Mouse (Mus musculus): ENCODE results near the gene Gm20517. TPM values are rescaled to one million over a fixed set of nuclear protein-coding genes. Genes with fewer than 3 reads are reported as not detected.
A peak's percentile ranks its signal among the peaks of the same experiment; 100 is the strongest.
"Not testable (repeated sequence)": the region's sequence is repeated elsewhere in the genome, so short reads cannot be mapped to it uniquely, and the experiment has no call there.

Gene Gm20517
- polyA plus RNA-seq, 1 experiment from 2014 or later, result 0.81 TPM

DNA sequence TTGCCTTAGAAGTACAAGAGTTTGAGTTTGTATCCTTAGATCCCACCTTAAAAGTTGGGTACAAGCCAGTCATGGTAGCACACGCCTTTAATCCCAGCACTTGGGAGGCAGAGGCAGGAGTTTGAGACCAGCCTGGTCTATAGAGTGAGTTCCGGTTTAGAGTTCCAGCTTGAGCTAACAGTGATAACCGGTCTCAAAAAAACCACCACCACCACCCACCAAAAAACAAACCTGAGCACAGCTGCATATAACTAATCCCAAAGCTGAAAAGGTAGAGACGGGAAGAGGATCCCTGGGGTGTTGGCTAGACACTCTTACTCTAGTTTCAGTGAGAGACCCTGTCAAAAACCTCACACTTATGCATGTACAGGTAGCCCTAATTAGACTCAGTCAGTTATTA lies 5.3 kb downstream of the Gm20517 start:
- 89% methylated on average over 4 of the region's 4 CpGs for WGBS
- ATAC-seq (replicated peaks; ENCODE audit: low FRiP score), result no peak
- Histone ChIP-seq H3K27me3 (no peaks in the 10 kb centered on the region), H3K4me2 (no peak overlapping the region), H3K9ac (no peak overlapping the region), H3K4me3 (replicated peaks) (no peak overlapping the region), H3K4me1 (peaks cover 13% of the 10 kb centered on the region), H3K27ac (no peak overlapping the region), H3K9me3 (replicated peaks) (no peaks in the 10 kb centered on the region), H3K36me3 (peaks cover 78% of the 10 kb centered on the region)

DNA sequence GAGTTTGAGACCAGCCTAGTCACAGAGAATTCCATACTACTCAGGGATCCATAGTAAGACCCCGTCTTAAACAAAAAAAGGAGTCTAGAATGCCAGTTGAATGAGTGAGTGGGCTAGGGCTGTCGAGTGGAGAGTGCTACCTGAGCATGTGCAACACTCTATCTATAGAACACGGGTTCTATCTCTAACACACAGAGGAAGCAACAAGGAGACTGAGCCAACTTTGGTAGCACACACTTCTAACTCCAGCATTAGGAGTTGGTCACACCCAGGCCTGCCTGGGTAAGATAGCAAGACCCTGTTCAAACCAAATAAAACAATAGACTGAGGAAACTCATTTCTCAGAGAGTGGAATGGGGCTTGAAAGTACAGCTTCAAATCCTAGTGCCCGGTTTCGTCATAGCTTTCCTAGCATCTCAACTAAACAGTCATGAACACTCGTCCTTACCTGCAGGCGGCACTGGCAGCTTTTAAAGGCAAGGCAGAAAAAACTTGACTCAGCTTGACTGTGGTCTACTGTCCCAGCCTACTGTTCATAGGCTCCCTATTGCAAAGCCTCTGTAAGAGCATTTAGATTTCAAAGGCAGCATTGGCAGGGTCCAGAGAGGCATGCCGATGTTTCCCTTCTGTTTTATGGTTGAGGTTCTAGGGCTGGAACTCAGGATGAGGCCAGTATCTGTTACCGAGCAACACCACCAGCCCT lies 6.4 kb downstream of the Gm20517 start:
- no peak overlapping the region for H3K27ac ChIP-seq
- no peaks in the 10 kb centered on the region for H3K9me3 ChIP-seq (replicated peaks)
- ATAC-seq (replicated peaks; ENCODE audit: low FRiP score), result no peak
- no peak overlapping the region for H3K4me3 ChIP-seq (replicated peaks)
- no peak overlapping the region for H3K4me2 ChIP-seq
- H3K4me1 ChIP-seq, result peaks cover 4% of the 10 kb centered on the region
- peaks cover 89% of the 10 kb centered on the region for H3K36me3 ChIP-seq
- 93% methylated on average over 9 of the region's 9 CpGs for WGBS
- no peaks in the 10 kb centered on the region for H3K27me3 ChIP-seq
- no peak overlapping the region for H3K9ac ChIP-seq

DNA sequence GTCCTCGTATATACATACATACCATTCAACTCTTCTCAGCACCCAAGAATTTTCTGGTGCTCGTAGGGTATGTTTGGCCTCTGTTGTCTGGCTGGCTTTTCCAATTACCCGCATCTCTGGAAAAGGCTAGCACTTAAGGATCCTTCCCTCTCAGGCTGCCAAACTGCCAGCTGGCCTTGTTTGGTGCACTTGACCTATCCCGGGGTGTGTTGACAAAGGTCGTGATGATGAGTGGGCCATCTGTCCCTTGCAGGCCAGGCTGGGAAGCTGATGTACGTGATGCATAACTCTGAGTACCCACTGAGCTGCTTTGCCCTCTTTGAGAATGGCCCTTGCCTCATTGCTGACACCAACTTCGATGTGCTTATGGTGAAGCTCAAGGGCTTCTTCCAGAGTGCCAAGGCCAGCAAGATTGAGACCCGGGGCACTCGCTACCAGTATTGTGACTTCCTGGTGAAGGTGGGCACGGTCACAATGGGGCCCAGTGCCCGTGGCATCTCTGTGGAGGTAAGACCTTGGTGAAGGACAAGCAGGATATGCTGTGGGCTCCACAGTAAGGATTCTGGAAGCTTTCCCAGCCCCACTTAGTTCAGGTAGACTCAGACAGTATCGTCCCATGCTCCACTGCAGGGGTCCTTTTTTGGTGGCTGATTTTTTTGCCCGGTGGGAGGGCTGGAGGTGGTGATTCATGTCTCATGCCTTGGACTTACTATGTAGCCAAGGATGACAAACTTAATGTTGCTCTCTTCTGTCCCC lies 7.3 kb downstream of the Gm20517 start:
- no peak overlapping the region for H3K4me2 ChIP-seq

DNA sequence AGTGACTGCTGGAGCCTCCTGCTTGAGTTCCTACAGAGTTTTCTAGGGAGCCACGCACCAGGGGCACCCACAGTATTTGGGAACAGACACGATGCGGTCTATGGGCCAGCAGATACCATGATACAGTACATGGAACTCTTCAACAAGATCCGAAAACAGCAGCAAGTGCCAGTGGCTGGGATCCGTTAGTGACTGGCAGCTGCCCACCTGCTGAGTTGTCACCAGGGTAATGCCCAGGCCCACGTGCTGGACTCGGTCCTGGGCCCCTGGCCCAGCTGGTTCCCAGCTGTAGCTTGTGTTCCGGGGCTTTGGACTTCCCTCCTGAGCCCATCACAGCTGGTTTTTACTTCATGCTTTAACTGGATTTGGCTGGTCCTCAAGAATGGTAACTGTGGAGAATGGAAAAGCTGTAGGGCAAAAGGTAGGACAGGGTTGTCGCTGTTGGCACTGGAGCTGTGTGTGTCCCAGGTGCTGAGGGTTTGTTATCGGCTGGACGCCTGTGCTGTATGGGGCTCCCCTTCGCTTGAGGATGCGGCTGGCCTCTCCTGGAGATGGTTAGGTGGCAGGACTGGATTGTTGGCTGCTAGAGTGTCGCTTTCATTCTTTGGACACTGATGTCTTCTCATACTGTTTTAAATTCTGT lies 11.6 kb downstream of the Gm20517 start:
- 97% methylated on average over 14 of the region's 14 CpGs for WGBS
- Histone ChIP-seq H3K4me2 (no peak overlapping the region), H3K36me3 (peaks cover 89% of the 10 kb centered on the region), H3K4me1 (peaks cover 2% of the 10 kb centered on the region; the same call in 1 of the 2 replicates), H3K9me3 (replicated peaks) (no peaks in the 10 kb centered on the region), H3K9ac (no peak overlapping the region), H3K27ac (no peak overlapping the region), H3K27me3 (no peaks in the 10 kb centered on the region), H3K4me3 (replicated peaks) (no peak overlapping the region)
- no peak for ATAC-seq (replicated peaks; ENCODE audit: low FRiP score)

More for the DNA sequence above, 7.3 kb downstream of the Gm20517 start:
- H3K36me3 ChIP-seq, result peaks cover 95% of the 10 kb centered on the region
- no peak overlapping the region for H3K27ac ChIP-seq
- WGBS, result 91% methylated on average over 13 of the region's 13 CpGs
- no peak overlapping the region for H3K9ac ChIP-seq
- no peaks in the 10 kb centered on the region for H3K27me3 ChIP-seq
- H3K4me3 ChIP-seq (replicated peaks), result no peak overlapping the region
- no peaks in the 10 kb centered on the region for H3K9me3 ChIP-seq (replicated peaks)
- H3K4me1 ChIP-seq, result no peaks in the 10 kb centered on the region
- no peak for ATAC-seq (replicated peaks; ENCODE audit: low FRiP score)

DNA sequence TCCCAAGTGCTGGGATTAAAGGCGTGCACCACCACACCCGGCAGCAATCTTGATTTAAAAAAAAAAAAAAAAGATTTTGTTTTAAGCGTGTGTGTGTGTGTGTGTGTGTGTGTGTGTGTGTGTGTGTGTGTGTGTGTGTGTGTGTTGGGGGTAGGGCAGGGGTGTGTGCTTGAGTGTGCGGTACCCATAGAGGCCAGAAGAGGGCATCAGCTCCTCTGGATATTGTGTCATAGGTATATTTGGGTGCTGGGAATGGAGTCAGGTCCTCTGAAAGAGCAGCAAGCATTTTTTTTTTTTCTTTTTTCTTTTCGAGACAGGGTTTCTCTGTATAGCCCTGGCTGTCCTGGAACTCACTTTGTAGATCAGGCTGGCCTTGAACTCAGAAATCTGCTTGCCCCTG lies 13.2 kb downstream of the Gm20517 start:
- not testable (repeated sequence) for ATAC-seq (replicated peaks; ENCODE audit: low FRiP score); H3K4me1 ChIP-seq; H3K27ac ChIP-seq; H3K27me3 ChIP-seq; H3K9ac ChIP-seq; H3K4me3 ChIP-seq (replicated peaks); H3K4me2 ChIP-seq; H3K9me3 ChIP-seq (replicated peaks)
- H3K36me3 ChIP-seq, result peaks cover 76% of the 10 kb centered on the region
- WGBS, result 95% methylated on average over 3 of the region's 5 CpGs

DNA sequence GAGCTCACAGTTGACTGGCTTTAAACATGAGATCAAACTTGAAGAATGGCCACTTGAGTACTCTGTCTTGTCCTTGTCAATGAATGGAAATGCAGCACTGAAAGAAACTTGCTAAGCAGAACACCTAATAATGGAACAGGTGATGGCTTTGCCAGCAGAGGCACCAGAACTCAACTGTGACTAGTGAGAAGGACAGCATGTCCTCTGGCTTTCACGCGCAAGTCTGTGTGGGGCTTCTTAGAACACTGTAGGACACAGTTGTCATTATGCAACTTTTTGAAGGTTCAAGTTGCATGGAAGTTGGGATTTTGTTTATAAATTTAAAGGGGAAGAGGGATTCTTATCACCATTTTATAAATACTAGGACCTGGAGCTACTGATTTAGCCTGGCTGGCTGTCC lies 13.7 kb downstream of the Gm20517 start:
- Histone ChIP-seq H3K4me1 (peaks cover 11% of the 10 kb centered on the region), H3K27ac (no peak overlapping the region), H3K4me3 (replicated peaks) (no peak overlapping the region), H3K36me3 (peaks cover 71% of the 10 kb centered on the region), H3K9me3 (replicated peaks) (no peaks in the 10 kb centered on the region), H3K9ac (no peak overlapping the region), H3K4me2 (no peak overlapping the region), H3K27me3 (no peaks in the 10 kb centered on the region)
- WGBS, result 95% methylated on average over 2 of the region's 2 CpGs
- ATAC-seq (replicated peaks; ENCODE audit: low FRiP score), result no peak

DNA sequence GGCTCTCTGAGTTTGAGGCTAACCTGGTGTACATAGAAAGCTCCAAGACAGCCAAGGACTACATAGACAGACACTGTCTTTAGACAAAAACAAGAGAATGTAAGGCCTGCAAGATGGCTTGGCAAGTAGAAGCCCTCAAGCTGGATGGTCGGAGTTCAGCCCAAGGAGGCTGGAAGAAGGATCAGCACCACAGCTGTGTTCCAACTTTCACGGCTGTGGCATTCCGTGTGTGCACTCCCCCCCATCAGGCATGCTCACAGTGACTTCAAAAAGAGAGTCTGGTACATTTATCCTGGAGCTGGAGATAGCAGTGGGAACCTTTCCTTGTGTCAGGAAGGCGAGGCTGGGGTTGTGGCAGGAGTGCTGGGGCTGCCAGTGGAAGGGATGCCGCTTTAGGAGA lies 14.6 kb downstream of the Gm20517 start:
- Histone ChIP-seq H3K36me3 (peaks cover 62% of the 10 kb centered on the region), H3K4me1 (peaks cover 20% of the 10 kb centered on the region), H3K4me3 (replicated peaks) (no peak overlapping the region), H3K27me3 (no peaks in the 10 kb centered on the region), H3K4me2 (no peak overlapping the region), H3K27ac (no peak overlapping the region), H3K9me3 (replicated peaks) (no peaks in the 10 kb centered on the region), H3K9ac (no peak overlapping the region)
- ATAC-seq (replicated peaks; ENCODE audit: low FRiP score), result no peak
- 87% methylated on average over 5 of the region's 5 CpGs for WGBS

DNA sequence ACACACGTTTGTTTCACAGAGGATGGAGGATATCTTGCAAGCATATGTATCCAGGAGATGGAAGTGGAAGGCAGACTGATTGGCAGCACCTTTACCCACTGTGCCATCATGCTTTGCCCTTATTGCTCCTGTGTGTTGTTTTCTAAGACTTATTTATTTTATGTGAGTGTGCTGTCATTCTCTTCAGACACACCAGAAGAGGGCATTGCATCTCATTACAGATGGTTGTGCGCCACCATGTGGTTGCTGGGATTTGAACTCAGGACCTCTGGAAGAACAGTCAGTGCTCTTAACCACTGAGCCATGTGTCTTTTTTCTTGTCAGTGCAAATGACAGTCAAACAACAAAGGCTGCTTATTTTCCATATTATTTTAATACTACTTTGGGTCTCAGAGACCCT lies 16.4 kb downstream of the Gm20517 start:
- H3K4me2 ChIP-seq, result peak overlapping the region; percentile 92
- H3K27me3 ChIP-seq, result no peaks in the 10 kb centered on the region
- 83% methylated on average over 2 of the region's 2 CpGs for WGBS
- H3K9ac ChIP-seq, result no peak overlapping the region
- peak overlapping the region; percentile 83 for H3K4me3 ChIP-seq (replicated peaks)
- H3K27ac ChIP-seq, result no peak overlapping the region
- ATAC-seq (replicated peaks; ENCODE audit: low FRiP score), result no peak
- peaks cover 30% of the 10 kb centered on the region for H3K4me1 ChIP-seq
- no peaks in the 10 kb centered on the region for H3K9me3 ChIP-seq (replicated peaks)
- H3K36me3 ChIP-seq, result peaks cover 44% of the 10 kb centered on the region

DNA sequence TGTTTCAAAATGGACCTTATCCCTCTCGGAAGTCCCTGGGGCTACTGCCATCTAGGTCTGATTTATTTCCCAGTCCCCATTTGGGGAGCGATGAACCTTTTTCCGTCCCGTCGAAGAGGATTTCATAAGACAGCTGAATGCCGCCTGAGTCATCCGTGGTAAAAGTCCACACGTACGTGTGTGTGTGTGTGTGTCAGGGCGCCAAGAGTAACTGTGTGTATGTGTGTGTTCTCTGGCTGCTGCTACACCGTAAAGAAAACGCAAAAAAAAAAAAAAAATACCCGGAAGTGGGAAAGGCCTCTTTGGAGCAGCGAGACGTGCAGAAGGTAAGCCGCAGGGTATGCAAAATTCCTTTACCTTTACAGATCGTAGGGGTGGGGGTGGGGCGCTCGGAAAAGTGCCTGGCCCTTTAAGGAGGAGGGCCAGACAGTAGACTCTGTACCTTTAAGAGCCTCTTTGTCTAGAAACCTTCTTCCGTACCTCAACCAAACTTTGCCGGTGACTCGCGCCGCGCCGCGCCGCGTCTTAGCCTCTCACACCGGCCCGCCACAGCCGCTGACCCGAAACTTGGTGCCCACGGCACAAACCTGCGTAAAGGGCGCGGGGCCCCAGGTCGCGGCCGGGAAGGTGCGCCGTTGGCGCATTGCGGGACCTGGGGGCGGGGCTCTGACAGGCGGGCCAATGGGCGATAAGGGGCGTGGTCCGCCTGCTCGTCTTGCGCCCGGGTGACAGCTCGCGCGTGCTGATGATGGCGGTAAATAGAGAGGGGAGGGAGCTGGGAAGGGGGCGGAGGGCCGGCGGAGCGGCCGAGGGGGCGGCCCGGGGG lies 17.7 kb downstream of the Gm20517 start:
- Histone ChIP-seq H3K4me1 (peaks cover 30% of the 10 kb centered on the region), H3K9ac (peak overlapping the region; percentile 76), H3K4me3 (replicated peaks) (peak overlapping the region; percentile 83), H3K27me3 (no peaks in the 10 kb centered on the region), H3K27ac (peak overlapping the region; percentile 96), H3K36me3 (peaks cover 32% of the 10 kb centered on the region), H3K4me2 (peak overlapping the region; percentile 92), H3K9me3 (replicated peaks) (no peaks in the 10 kb centered on the region)
- WGBS, result under 1% methylated on average over 61 of the region's 63 CpGs
- peak; percentile 93 for ATAC-seq (replicated peaks; ENCODE audit: low FRiP score)

DNA sequence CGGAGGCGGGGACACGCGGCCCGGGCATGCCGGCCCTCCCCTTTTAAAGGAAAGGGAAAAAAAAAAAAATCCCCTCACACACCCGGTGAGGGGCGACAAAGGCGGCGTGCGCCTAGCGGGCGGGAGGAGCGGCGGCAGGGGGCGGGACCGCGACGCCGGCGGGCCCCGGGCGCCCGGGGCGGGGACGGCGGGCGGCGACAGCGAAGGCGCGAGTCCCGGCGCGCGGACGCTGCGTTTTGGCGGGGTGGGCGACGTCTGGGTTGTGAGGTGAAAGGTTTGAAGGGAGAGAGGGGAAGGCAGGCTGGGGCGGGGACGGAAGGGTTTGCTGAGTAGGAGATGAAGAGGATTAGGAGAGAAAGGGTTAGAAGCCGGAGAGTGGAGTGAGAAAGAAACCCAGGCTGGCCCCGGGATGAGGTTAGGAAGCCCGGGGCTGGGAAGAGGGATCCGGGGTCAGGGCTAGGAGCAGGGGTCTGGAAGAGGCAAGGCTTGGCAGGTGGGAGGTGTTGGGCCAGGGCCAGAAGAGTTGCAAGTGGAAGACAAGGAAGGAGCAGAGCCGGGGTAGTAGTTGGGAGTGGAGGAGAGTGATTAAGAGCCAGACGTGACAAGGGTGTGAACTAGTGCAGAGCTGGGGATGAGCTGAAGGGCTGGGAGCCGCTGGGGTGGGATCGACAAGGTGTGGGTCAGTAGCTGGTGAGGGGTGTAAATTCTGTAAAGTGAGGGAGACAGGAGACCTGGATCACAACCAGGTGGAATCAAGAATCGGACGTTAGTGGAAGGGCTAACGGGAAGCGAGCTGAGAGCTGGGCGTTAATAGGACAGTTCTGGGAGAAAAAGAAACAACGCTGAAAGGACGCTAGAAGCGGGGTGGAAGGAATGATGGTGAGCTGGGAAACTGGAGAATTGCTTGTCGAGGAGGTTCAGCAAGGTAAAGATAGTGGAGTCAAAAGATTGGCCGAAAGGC lies 18.6 kb downstream of the Gm20517 start:
- H3K4me2 ChIP-seq, result peak overlapping the region; percentile 92
- peak; percentile 58 for ATAC-seq (replicated peaks; ENCODE audit: low FRiP score)
- peaks cover 34% of the 10 kb centered on the region for H3K4me1 ChIP-seq
- peak overlapping the region; percentile 83 for H3K4me3 ChIP-seq (replicated peaks)
- no peaks in the 10 kb centered on the region for H3K27me3 ChIP-seq
- peaks cover 23% of the 10 kb centered on the region for H3K36me3 ChIP-seq
- WGBS, result under 1% methylated on average over 60 of the region's 61 CpGs
- H3K27ac ChIP-seq, result peak overlapping the region; percentile 96
- no peaks in the 10 kb centered on the region for H3K9me3 ChIP-seq (replicated peaks)
- peak overlapping the region; percentile 76 for H3K9ac ChIP-seq

DNA sequence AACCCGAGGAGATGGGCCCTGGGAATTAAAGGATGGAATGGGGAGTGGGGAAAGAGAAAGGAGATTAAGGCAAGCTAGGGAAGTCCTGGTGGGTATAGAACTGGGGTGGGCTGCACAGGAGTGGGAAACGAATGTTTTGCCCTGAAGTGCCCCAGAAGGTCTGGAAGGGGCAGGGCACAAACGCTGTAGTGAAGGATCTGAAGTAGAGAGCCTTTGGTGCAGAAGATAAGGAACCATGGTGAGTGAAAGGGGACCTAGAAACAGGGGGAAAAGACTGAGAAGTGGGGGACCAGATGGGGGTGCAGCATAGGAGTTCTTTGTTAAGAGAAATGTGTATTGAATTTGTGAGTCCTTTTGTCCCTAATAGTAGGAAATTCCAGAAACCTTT lies 19.3 kb downstream of the Gm20517 start, which contains the start of gene Usp49:
Gene Usp49, plus strand, starts transcription at position 13 of the 388 bp plus-strand sequence.
- Histone ChIP-seq H3K9ac (peak within 1 kb of the TSS; percentile 76), H3K36me3 (peaks cover 22% of the 10 kb centered on the region), H3K4me3 (replicated peaks) (peak within 1 kb of the TSS; percentile 83), H3K4me2 (peak within 1 kb of the TSS; percentile 92), H3K27me3 (no peaks in the 10 kb centered on the region), H3K27ac (peak within 1 kb of the TSS; percentile 96), H3K4me1 (peaks cover 34% of the 10 kb centered on the region), H3K9me3 (replicated peaks) (no peaks in the 10 kb centered on the region)
- ATAC-seq (replicated peaks; ENCODE audit: low FRiP score), result no peak
- 0% methylated on average over 3 of the region's 3 CpGs for WGBS

All from kidney, embryonic 15.5 days (tissue).